Comparison of ENCODE assay signal across 8 mouse cellular contexts in the genomic region with DNA sequence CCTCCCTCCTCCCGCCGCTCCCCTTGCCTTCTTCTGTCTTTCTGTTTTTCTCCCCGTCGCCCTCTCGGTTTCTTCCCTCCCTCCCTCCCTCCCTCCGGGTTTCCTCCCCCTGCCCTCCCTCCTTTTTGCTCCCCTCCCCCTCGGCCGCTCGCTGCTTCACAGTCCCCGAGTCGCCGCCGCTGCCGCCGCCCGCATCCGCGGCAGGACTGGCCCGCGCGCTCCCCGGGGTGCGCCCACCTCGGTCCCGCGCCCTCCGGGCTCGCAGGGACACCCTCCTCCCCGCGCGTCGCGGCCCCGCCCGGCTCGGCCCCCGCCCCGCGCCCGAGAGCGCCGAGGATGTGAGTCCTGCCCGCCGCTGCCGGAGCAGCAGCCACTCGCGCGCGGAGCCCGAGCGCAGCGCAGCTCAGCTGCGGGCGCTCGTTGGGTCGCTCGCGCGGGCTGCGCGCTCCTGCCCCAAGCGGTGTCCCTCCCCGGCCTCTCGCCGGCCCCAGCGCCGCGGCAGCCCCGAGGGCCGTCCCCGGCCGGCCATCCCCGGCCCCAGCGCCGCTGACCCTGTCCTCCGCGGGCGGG. TPM values are rescaled to one million over a fixed set of nuclear protein-coding genes. Genes with fewer than 3 reads are reported as not detected.
DNase-seq lines count a peak whose midpoint lies in the region; ATAC-seq and TF ChIP-seq lines count a peak whose summit lies in the region.

No protein-coding gene starts in this region.

- H3K4me2 ChIP-seq in intestine, embryonic 16.5 days (ENCODE audit: low read depth, low read length), result peak overlapping the region; percentile 75
- peak overlapping the region; percentile 97 for H3K4me2 ChIP-seq in limb, embryonic 11.5 days (ENCODE audit: low read depth, severe bottlenecking)
- H3K4me2 ChIP-seq in midbrain, embryonic 16.5 days (ENCODE audit: low read length), result peak overlapping the region; percentile 88

- WGBS in spleen, adult 2 months, result 2% methylated on average over 75 of the region's 78 CpGs
- 1% methylated on average over 55 of the region's 78 CpGs for WGBS in intestine, embryonic 16.5 days
- under 1% methylated on average over 39 of the region's 78 CpGs for WGBS in limb, embryonic 11.5 days
- WGBS in midbrain, embryonic 16.5 days, result 1% methylated on average over 55 of the region's 78 CpGs
- 4% methylated on average over 78 of the region's 78 CpGs for WGBS in thymus, adult 2 months

- TF ChIP-seq POLR2A in spleen, adult 2 months (IDR thresholded peaks at IDR 0.05; ENCODE audit: low read depth, low read length), result no peak
- TF ChIP-seq POLR2A in cortical plate, adult 2 months (IDR thresholded peaks at IDR 0.05; ENCODE audit: extremely low read depth, insufficient read depth, low read length), result no peak
- TF ChIP-seq POLR2A in thymus, adult 2 months (IDR thresholded peaks at IDR 0.05; ENCODE audit: control insufficient read depth, extremely low read depth, insufficient read depth, low read length, poor library complexity), result no peak

- H3K4me1 ChIP-seq in spleen, adult 2 months (ENCODE audit: control insufficient read depth, insufficient read depth, insufficient read length), result peaks cover 16% of the 10 kb centered on the region
- peaks cover 2% of the 10 kb centered on the region; the same call in 1 of the 2 replicates for H3K4me1 ChIP-seq in cortical plate, adult 2 months (ENCODE audit: control insufficient read depth, insufficient read depth, low read length)
- peaks cover 22% of the 10 kb centered on the region for H3K4me1 ChIP-seq in intestine, embryonic 16.5 days (ENCODE audit: control insufficient read depth, insufficient read depth, low read length)
- peaks cover 15% of the 10 kb centered on the region for H3K4me1 ChIP-seq in limb, embryonic 11.5 days (ENCODE audit: control insufficient read depth, insufficient read depth, low read length)
- peaks cover 33% of the 10 kb centered on the region for H3K4me1 ChIP-seq in midbrain, embryonic 16.5 days (ENCODE audit: control insufficient read depth, insufficient read depth, low read length)
- H3K4me1 ChIP-seq in thymus, adult 2 months (replicated peaks; ENCODE audit: control insufficient read depth, insufficient read depth, low read length), result peaks cover 12% of the 10 kb centered on the region

- H3K27me3 ChIP-seq in spleen, adult 2 months (ENCODE audit: control insufficient read depth, insufficient read depth, low read length), result peaks cover 30% of the 10 kb centered on the region
- no peaks in the 10 kb centered on the region for H3K27me3 ChIP-seq in intestine, embryonic 16.5 days (replicated peaks; ENCODE audit: control insufficient read depth, insufficient read depth, low read length)
- H3K27me3 ChIP-seq in limb, embryonic 11.5 days (ENCODE audit: control insufficient read depth, insufficient read depth, low read length), result peaks cover 33% of the 10 kb centered on the region
- H3K27me3 ChIP-seq in midbrain, embryonic 16.5 days (ENCODE audit: control insufficient read depth, insufficient read depth, low read depth, low read length), result no peaks in the 10 kb centered on the region
- peaks cover 35% of the 10 kb centered on the region for H3K27me3 ChIP-seq in thymus, adult 2 months (ENCODE audit: control insufficient read depth, insufficient read depth, low read length)

- H3K4me3 ChIP-seq in spleen, adult 2 months (ENCODE audit: extremely low read depth, insufficient read depth, insufficient read length), result peak overlapping the region; percentile 57; the same call in 1 of the 2 replicates
- H3K4me3 ChIP-seq in cortical plate, adult 2 months (ENCODE audit: insufficient read depth, low read length), result peak overlapping the region; percentile 100
- H3K4me3 ChIP-seq in intestine, embryonic 16.5 days (ENCODE audit: low read length), result peak overlapping the region; percentile 89
- peak overlapping the region; percentile 64 for H3K4me3 ChIP-seq in limb, embryonic 11.5 days (ENCODE audit: low read depth, low read length)
- H3K4me3 ChIP-seq in midbrain, embryonic 16.5 days (ENCODE audit: low read depth, low read length), result peak overlapping the region; percentile 95
- peak overlapping the region; percentile 55 for H3K4me3 ChIP-seq in thymus, adult 2 months (ENCODE audit: control insufficient read depth, insufficient read depth, low read length)

- peak overlapping the region; percentile 29; the same call in 1 of the 2 replicates for H3K27ac ChIP-seq in spleen, adult 2 months (ENCODE audit: insufficient read depth, low read length)
- H3K27ac ChIP-seq in cortical plate, adult 2 months (ENCODE audit: insufficient read depth, low read length), result peak overlapping the region; percentile 98
- H3K27ac ChIP-seq in intestine, embryonic 16.5 days (ENCODE audit: low read length), result peak overlapping the region; percentile 93
- H3K27ac ChIP-seq in limb, embryonic 11.5 days (replicated peaks; ENCODE audit: low read depth, low read length), result no peak overlapping the region
- peak overlapping the region; percentile 95 for H3K27ac ChIP-seq in midbrain, embryonic 16.5 days (ENCODE audit: low read length)
- no peak overlapping the region for H3K27ac ChIP-seq in thymus, adult 2 months (ENCODE audit: control insufficient read depth, insufficient read depth, low read length)

- no peak for DNase-seq in spleen, adult 2 months (ENCODE audit: low read depth in 1 of 2, low spot score in 2 of 2)
- no peak for DNase-seq in spleen, postnatal 36 days (ENCODE audit: low spot score in 2 of 2)
- peak; percentile 62 for DNase-seq in gastrocnemius, postnatal 25 days
- DNase-seq in limb, embryonic 11.5 days (ENCODE audit: low spot score), result peak; percentile 74
- peak; percentile 49 for DNase-seq in thymus, adult 2 months

- no peaks in the 10 kb centered on the region for H3K36me3 ChIP-seq in spleen, adult 2 months (ENCODE audit: control insufficient read depth, insufficient read depth, low read length)
- H3K36me3 ChIP-seq in intestine, embryonic 16.5 days (ENCODE audit: control insufficient read depth, insufficient read depth, low read length), result no peaks in the 10 kb centered on the region
- H3K36me3 ChIP-seq in limb, embryonic 11.5 days (ENCODE audit: control insufficient read depth, insufficient read depth, low read length), result no peaks in the 10 kb centered on the region
- no peaks in the 10 kb centered on the region for H3K36me3 ChIP-seq in midbrain, embryonic 16.5 days (ENCODE audit: control insufficient read depth, insufficient read depth, low read length)
- no peaks in the 10 kb centered on the region for H3K36me3 ChIP-seq in thymus, adult 2 months (ENCODE audit: control insufficient read depth, insufficient read depth, low read length)

- H3K9ac ChIP-seq in intestine, embryonic 16.5 days (ENCODE audit: low read depth, low read length), result peak overlapping the region; percentile 96
- peak overlapping the region; percentile 77 for H3K9ac ChIP-seq in limb, embryonic 11.5 days (ENCODE audit: low read length)
- peak overlapping the region; percentile 92 for H3K9ac ChIP-seq in midbrain, embryonic 16.5 days (ENCODE audit: low read depth, low read length)

- TF ChIP-seq CTCF in spleen, adult 2 months (IDR thresholded peaks at IDR 0.05; ENCODE audit: extremely low read depth, insufficient read depth, insufficient read length, insufficient replicate concordance), result no peak
- TF ChIP-seq CTCF in cortical plate, adult 2 months (IDR thresholded peaks at IDR 0.05; ENCODE audit: extremely low read depth, insufficient read depth, low read length), result no peak
- no peak for TF ChIP-seq CTCF in thymus, adult 2 months (IDR thresholded peaks at IDR 0.05; ENCODE audit: borderline replicate concordance, control insufficient read depth, extremely low read depth, insufficient read depth, low read length, poor library complexity)

- H3K9me3 ChIP-seq in intestine, embryonic 16.5 days (ENCODE audit: control insufficient read depth, low read length), result no peaks in the 10 kb centered on the region
- H3K9me3 ChIP-seq in limb, embryonic 11.5 days (ENCODE audit: control insufficient read depth, low read length), result no peaks in the 10 kb centered on the region
- no peaks in the 10 kb centered on the region for H3K9me3 ChIP-seq in midbrain, embryonic 16.5 days (replicated peaks; ENCODE audit: control insufficient read depth, low read length, poor library complexity, severe bottlenecking)

- ATAC-seq in intestine, embryonic 16.5 days, result peak; percentile 35
- ATAC-seq in limb, embryonic 11.5 days (ENCODE audit: insufficient number of reproducible peaks, low FRiP score, low TSS enrichment, low read depth), result peak; percentile 6; the same call in 1 of the 2 replicates
- peak; percentile 44 for ATAC-seq in midbrain, embryonic 16.5 days

RNA-seq across cellular contexts. Expression of a gene that starts 0.5 kb away (rescaled TPM):
- polyA plus RNA-seq in spleen, adult 2 months (2012; rRNA removed), result 9.2 and 14.4 TPM in 2 replicates
- polyA plus RNA-seq in cortical plate, adult 2 months (2012; rRNA removed), result 995 and 1,039 TPM in 2 replicates
- total RNA-seq in gastrocnemius, postnatal 25 days (2021), result 1 to 10 TPM; 4.2 to 5.5 TPM
- polyA plus RNA-seq in intestine, embryonic 16.5 days (2015; fragmentation: Nextera tagmentation; extraction: Ambion mirVana), result 3.5 and 3.6 TPM in 2 replicates
- 0.99 and 1.0 TPM in 2 replicates for polyA plus RNA-seq in limb, embryonic 11.5 days (2014; fragmentation: Nextera tagmentation; extraction: Ambion mirVana)
- 18.2 and 18.7 TPM in 2 replicates for polyA plus RNA-seq in midbrain, embryonic 16.5 days (2015; fragmentation: Nextera tagmentation; extraction: Ambion mirVana)
- 2.2 and 2.7 TPM in 2 replicates for polyA plus RNA-seq in thymus, adult 2 months (2012; rRNA removed)

RNA-seq across cellular contexts. Expression of a gene that starts 20.2 kb away (rescaled TPM):
- polyA plus RNA-seq in spleen, adult 2 months (2012; rRNA removed), result 7.8 and 8.7 TPM in 2 replicates
- polyA plus RNA-seq in cortical plate, adult 2 months (2012; rRNA removed), result 28.2 and 30.6 TPM in 2 replicates
- total RNA-seq in gastrocnemius, postnatal 25 days (2021), result 10 to 100 TPM; 41.5 to 43.0 TPM
- 32.7 and 35.3 TPM in 2 replicates for polyA plus RNA-seq in intestine, embryonic 16.5 days (2015; fragmentation: Nextera tagmentation; extraction: Ambion mirVana)
- 19.6 and 21.6 TPM in 2 replicates for polyA plus RNA-seq in limb, embryonic 11.5 days (2014; fragmentation: Nextera tagmentation; extraction: Ambion mirVana)
- 18.3 and 20.1 TPM in 2 replicates for polyA plus RNA-seq in midbrain, embryonic 16.5 days (2015; fragmentation: Nextera tagmentation; extraction: Ambion mirVana)
- polyA plus RNA-seq in thymus, adult 2 months (2012; rRNA removed), result 16.6 and 16.9 TPM in 2 replicates

RNA-seq across cellular contexts. Expression of a gene that starts 58.3 kb away (rescaled TPM):
- 0.06 and 0.13 TPM in 2 replicates for polyA plus RNA-seq in spleen, adult 2 months (2012; rRNA removed)
- 19.1 and 19.2 TPM in 2 replicates for polyA plus RNA-seq in cortical plate, adult 2 months (2012; rRNA removed)
- total RNA-seq in gastrocnemius, postnatal 25 days (2021), result not detected
- not detected in 2 replicates for polyA plus RNA-seq in intestine, embryonic 16.5 days (2015; fragmentation: Nextera tagmentation; extraction: Ambion mirVana)
- not detected in 2 replicates for polyA plus RNA-seq in limb, embryonic 11.5 days (2014; fragmentation: Nextera tagmentation; extraction: Ambion mirVana)
- polyA plus RNA-seq in midbrain, embryonic 16.5 days (2015; fragmentation: Nextera tagmentation; extraction: Ambion mirVana), result 11.5 and 15.9 TPM in 2 replicates
- polyA plus RNA-seq in thymus, adult 2 months (2012; rRNA removed), result not detected in 2 replicates

Comparison
In these comparisons a context has a peak if more than half of its experiments do, and no peak if none do; other contexts are left out.
1. DNase-seq: peak in gastrocnemius, postnatal 25 days (single experiment), limb, embryonic 11.5 days (single experiment) and thymus, adult 2 months (single experiment); none in spleen, adult 2 months (0 of 2) and spleen, postnatal 36 days (0 of 2).
2. H3K27ac ChIP-seq: peak in spleen, adult 2 months (single experiment), cortical plate, adult 2 months (single experiment), intestine, embryonic 16.5 days (single experiment) and midbrain, embryonic 16.5 days (single experiment); none in limb, embryonic 11.5 days (single experiment) and thymus, adult 2 months (single experiment).
3. RNA of a gene that starts 0.5 kb away (polyA plus RNA-seq): 995 to 1,039 TPM in cortical plate, adult 2 months; 18.2 to 18.7 TPM in midbrain, embryonic 16.5 days, 9.2 to 14.4 TPM in spleen, adult 2 months, 3.5 to 3.6 TPM in intestine, embryonic 16.5 days, 2.2 to 2.7 TPM in thymus, adult 2 months and 0.99 to 1.0 TPM in limb, embryonic 11.5 days; every median in the first group is over 10 times any median in the second.
4. RNA of a gene that starts 58.3 kb away (polyA plus RNA-seq): 19.1 to 19.2 TPM in cortical plate, adult 2 months and 11.5 to 15.9 TPM in midbrain, embryonic 16.5 days; 0.06 to 0.13 TPM in spleen, adult 2 months, not detected in thymus, adult 2 months, not detected in limb, embryonic 11.5 days and not detected in intestine, embryonic 16.5 days; every median in the first group is over 10 times any median in the second.
5. Peak in every context shown above with its lines, with median percentiles within 50 percentile points of each other: H3K4me3 ChIP-seq, ATAC-seq, H3K4me2 ChIP-seq and H3K9ac ChIP-seq.